Mouse (Mus musculus): ENCODE results near the gene Morn4.
A peak's percentile ranks its signal among the peaks of the same experiment; 100 is the strongest.

The Morn4 gene

GRCm38 (mm10) chr19:42045269-42046102, 40.7 kb downstream of the Morn4 start, which contains the start of gene Hoga1:
Gene Hoga1, plus strand, starts transcription at chr19:42045610.
- peak; percentile 74 for DNase-seq (ENCODE audit: low read depth, low spot score)

- DNase-seq (ENCODE audit: low read depth, low spot score), result no peak
Observed at GRCm38 (mm10) chr19:42043988-42044387, 42.2 kb downstream of the Morn4 start.

- no peak for DNase-seq (ENCODE audit: low read depth, low spot score)
Observed at GRCm38 (mm10) chr19:42038310-42038709, 47.8 kb downstream of the Morn4 start.

GRCm38 (mm10) chr19:42037167-42037702, 48.9 kb downstream of the Morn4 start:
- DNase-seq (ENCODE audit: low read depth, low spot score), result no peak

GRCm38 (mm10) chr19:42036357-42036756, 49.8 kb downstream of the Morn4 start:
- no peak for DNase-seq (ENCODE audit: low read depth, low spot score)

GRCm38 (mm10) chr19:42035456-42036248, 50.5 kb downstream of the Morn4 start, which contains the start of gene Ankrd2:
Gene Ankrd2, plus strand, starts transcription at chr19:42036000.
- DNase-seq (ENCODE audit: low read depth, low spot score), result no peak

- no peak for DNase-seq (ENCODE audit: low read depth, low spot score)
Observed at GRCm38 (mm10) chr19:42034881-42035455, 51.2 kb downstream of the Morn4 start.

- DNase-seq (ENCODE audit: low read depth, low spot score), result no peak
Observed at GRCm38 (mm10) chr19:42034146-42034775, 51.9 kb downstream of the Morn4 start.

GRCm38 (mm10) chr19:42033611-42034010, 52.5 kb downstream of the Morn4 start:
- no peak for DNase-seq (ENCODE audit: low read depth, low spot score)

- no peak for DNase-seq (ENCODE audit: low read depth, low spot score)
Observed at GRCm38 (mm10) chr19:42031112-42031511, 55.0 kb downstream of the Morn4 start.

GRCm38 (mm10) chr19:42026158-42026557, 60.0 kb downstream of the Morn4 start:
- DNase-seq (ENCODE audit: low read depth, low spot score), result no peak
